Mouse (Mus musculus) midbrain, embryonic 11.5 days (tissue): ENCODE data around the gene Sucnr1. TPM values are rescaled to one million over a fixed set of nuclear protein-coding genes. Genes with fewer than 3 reads are reported as not detected.
"Not testable (repeated sequence)": the region's sequence is repeated elsewhere in the genome, so short reads cannot be mapped to it uniquely, and the experiment has no call there.

Experiments used
- ATAC-seq: fragments of 200-750 bp; cut with Nextera tagmentation; 2 replicates; pipeline ENCODE4 v1.8.0; 2017; ENCODE audit warnings: moderate TSS enrichment, moderate library complexity; ENCODE audit not compliant: low FRiP score
- DNase-seq: peaks from one replicate; pipeline ENCODE4 v3.0.0; 2015; ENCODE audit warnings: low spot score; ENCODE audit errors: missing footprints
- H3K27ac ChIP-seq: fragments of 300-500 bp; sonication (generic); 2 replicates; pipeline ENCODE4 v1.5.1; 2014; ENCODE audit warnings: low read depth, low read length
- H3K27me3 ChIP-seq: fragments of 300-500 bp; sonication (generic); 2 replicates; pipeline ENCODE4 v1.6.1; 2014; ENCODE audit warnings: mild to moderate bottlenecking, low read length, moderate library complexity, mixed read lengths; ENCODE audit not compliant: control insufficient read depth, insufficient read depth
- H3K36me3 ChIP-seq: fragments of 300-500 bp; sonication (generic); 2 replicates; pipeline ENCODE4 v1.6.1; 2014; ENCODE audit warnings: mild to moderate bottlenecking, low read length, moderate library complexity, mixed read lengths; ENCODE audit not compliant: control insufficient read depth, insufficient read depth
- H3K4me1 ChIP-seq: fragments of 300-500 bp; sonication (generic); 2 replicates; pipeline ENCODE4 v1.6.1; 2014; ENCODE audit warnings: low read length; ENCODE audit not compliant: control insufficient read depth, insufficient read depth
- H3K4me2 ChIP-seq: fragments of 300-500 bp; sonication (generic); 2 replicates; pipeline ENCODE4 v1.6.1; 2014; ENCODE audit warnings: mild to moderate bottlenecking, moderate library complexity
- H3K4me3 ChIP-seq: fragments of 300-500 bp; sonication (generic); 2 replicates; pipeline ENCODE4 v1.5.1; 2014; ENCODE audit warnings: low read depth, low read length
- H3K9ac ChIP-seq: fragments of 300-500 bp; sonication (generic); 2 replicates; pipeline ENCODE4 v1.6.1; 2014; ENCODE audit warnings: low read length
- H3K9me3 ChIP-seq: fragments of 300-500 bp; sonication (generic); 2 replicates; pipeline ENCODE4 v1.6.1; 2016; ENCODE audit warnings: low read length; ENCODE audit not compliant: control insufficient read depth
- WGBS: fragments of 180-500 bp; shearing (Covaris S2); extraction: QIAGEN DNeasy Blood & Tissue Kit; methylation state at CpG from one replicate; pipeline ENCODE4 v1.1.7; 2014; 5-methylcytosine and 5-hydroxymethylcytosine counted together
- polyA plus RNA-seq: library from polyadenylated mRNA; unstranded; fragments of >200 nt; fragmentation: Nextera tagmentation; extraction: Ambion mirVana; gene quantifications from 2 replicates; pipeline ENCODE4 v1.2.1, GENCODE M21; 2014

Gene Sucnr1
- polyA plus RNA-seq, 1 experiment from 2014 or later, result 0.14 TPM

DNA sequence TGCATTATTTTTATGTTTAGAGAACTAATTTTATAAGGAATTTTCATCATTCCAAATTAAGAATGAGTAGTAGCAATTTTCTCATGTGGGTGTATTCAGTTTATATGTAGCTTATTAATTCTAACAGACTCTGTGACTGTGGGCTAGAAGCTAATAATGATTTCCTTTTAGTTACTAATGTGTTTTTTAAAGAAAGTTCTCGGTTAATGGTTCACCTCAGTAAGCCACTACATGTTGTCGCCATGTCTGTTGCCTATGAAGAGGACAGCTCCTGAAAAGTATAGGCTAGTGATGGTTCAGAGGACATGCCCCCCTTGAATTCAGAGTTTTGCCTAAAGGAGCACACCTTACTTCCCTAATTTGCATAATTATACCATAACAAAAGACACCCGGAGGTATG, 1.1 kb downstream of the Sucnr1 start:
- H3K9me3 ChIP-seq, result no peaks in the 10 kb centered on the region
- no peaks in the 10 kb centered on the region for H3K4me1 ChIP-seq
- H3K27ac ChIP-seq, result no peak overlapping the region
- no peaks in the 10 kb centered on the region for H3K27me3 ChIP-seq
- DNase-seq, result no peak
- no peak overlapping the region for H3K9ac ChIP-seq
- no peak for ATAC-seq
- WGBS, result 93% methylated on average over 3 of the region's 3 CpGs
- no peak overlapping the region for H3K4me2 ChIP-seq
- H3K4me3 ChIP-seq, result no peak overlapping the region
- H3K36me3 ChIP-seq, result no peaks in the 10 kb centered on the region

DNA sequence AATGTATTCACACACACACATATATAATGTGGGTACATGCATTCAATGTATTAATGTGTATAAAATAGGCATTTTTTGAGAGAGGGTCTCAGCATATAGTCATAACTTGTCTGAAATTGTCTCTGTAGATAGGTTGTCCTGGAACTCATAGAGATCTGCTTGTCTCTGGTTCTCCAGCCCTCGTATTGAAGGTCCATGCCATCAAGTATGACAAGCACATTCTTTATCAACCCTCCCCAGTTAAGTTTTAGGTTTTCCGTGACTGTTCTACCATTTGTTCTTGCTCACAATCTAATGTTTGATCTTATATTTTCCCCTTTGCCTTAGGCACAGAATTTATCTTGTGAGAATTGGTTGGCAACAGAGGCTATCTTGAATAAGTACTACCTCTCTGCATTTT, 4.1 kb downstream of the Sucnr1 start:
- no peaks in the 10 kb centered on the region for H3K9me3 ChIP-seq
- no peak overlapping the region for H3K4me2 ChIP-seq
- ATAC-seq (no peak), DNase-seq (no peak)
- no peaks in the 10 kb centered on the region for H3K27me3 ChIP-seq
- no peaks in the 10 kb centered on the region for H3K36me3 ChIP-seq
- H3K4me1 ChIP-seq, result no peaks in the 10 kb centered on the region
- WGBS, result 89% methylated on average over 2 of the region's 2 CpGs
- H3K9ac ChIP-seq, result no peak overlapping the region
- no peak overlapping the region for H3K27ac ChIP-seq
- no peak overlapping the region for H3K4me3 ChIP-seq

DNA sequence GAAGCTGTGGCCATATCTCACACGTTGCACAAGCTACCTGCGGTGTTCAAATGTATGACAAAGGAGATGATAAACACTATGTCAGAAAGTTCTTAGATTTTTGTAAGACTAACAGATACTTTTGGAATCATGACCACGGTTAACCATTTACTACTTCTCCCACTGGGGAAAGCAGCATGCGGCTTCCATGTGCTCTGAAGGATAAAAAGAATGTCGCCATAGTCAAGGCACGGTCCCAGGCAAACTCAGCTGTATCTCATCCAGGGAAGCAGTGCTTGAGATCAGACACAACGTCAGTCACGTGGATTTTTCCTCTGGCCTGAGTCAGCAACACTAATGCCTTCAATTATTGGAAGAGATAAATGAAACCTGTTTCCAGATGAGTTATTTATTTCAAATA, 9.7 kb downstream of the Sucnr1 start:
- H3K36me3 ChIP-seq, result no peaks in the 10 kb centered on the region
- ATAC-seq (no peak), DNase-seq (no peak)
- WGBS, result 85% methylated on average over 8 of the region's 8 CpGs
- H3K27me3 ChIP-seq, result no peaks in the 10 kb centered on the region
- H3K4me1 ChIP-seq, result no peaks in the 10 kb centered on the region
- no peak overlapping the region for H3K4me2 ChIP-seq
- H3K4me3 ChIP-seq, result no peak overlapping the region
- H3K9ac ChIP-seq, result no peak overlapping the region
- H3K27ac ChIP-seq, result no peak overlapping the region
- no peaks in the 10 kb centered on the region for H3K9me3 ChIP-seq

DNA sequence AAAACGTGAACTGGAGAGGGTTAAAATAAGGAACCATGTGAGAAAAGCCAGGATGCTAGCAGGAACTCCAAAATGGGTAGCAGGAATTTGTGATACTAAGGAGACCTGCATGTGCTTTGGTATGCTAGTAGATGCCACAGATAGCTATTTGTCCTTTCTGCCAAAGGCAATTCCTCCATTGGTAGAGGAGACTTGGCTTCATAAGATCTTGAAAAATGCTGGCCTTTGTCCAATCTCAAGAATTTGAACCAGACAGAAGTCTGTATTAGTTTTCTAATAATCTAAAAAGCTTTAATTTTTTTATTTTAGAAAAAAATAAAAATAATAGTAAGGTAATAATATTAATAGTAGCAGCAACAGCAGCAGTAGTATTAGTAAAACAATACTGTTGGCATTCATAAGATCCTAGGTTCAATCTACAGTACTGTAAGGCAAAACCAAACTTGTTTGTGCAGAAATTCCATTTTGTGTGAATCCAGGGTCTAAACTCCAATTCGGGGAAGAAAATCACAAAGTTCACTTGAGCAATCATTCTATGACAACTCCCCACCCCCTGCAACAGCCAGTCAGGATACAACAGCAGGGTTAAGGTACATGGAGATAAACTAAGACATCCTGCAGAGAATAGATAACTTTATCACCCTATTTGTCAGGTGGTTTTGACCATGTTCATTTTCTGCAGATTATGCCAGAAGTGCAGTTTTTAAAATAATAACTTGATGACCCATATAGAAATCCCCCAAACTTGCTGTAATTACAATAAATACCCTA, 12.9 kb downstream of the Sucnr1 start:
- no peaks in the 10 kb centered on the region for H3K27me3 ChIP-seq
- H3K9ac ChIP-seq, result no peak overlapping the region
- H3K9me3 ChIP-seq, result no peaks in the 10 kb centered on the region
- 77% methylated on average over 2 of the region's 2 CpGs for WGBS
- no peaks in the 10 kb centered on the region for H3K4me1 ChIP-seq
- no peak overlapping the region for H3K4me2 ChIP-seq
- DNase-seq (no peak), ATAC-seq (no peak)
- no peaks in the 10 kb centered on the region for H3K36me3 ChIP-seq
- no peak overlapping the region for H3K4me3 ChIP-seq
- no peak overlapping the region for H3K27ac ChIP-seq

DNA sequence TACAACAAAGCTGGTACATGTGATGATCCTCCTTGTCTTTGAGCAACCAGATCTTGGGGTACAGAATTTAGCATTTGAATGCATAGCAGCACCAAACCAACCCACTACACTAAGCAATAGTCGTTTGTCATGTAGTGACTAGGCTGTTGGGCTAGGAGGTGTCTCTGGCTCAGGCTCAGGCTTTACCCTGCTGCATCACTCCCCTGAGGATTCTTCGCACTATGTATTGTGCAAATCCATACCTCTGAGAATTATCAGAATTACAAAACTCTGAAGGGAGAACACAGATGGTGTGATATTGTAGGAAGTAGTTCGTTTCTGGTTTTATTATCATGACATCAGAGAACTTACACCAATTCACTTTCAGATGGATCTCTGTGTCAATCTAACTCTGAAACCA, 15.3 kb downstream of the Sucnr1 start:
- H3K27ac ChIP-seq, result no peak overlapping the region
- no peak for DNase-seq
- H3K4me1 ChIP-seq, result no peaks in the 10 kb centered on the region
- H3K9ac ChIP-seq, result no peak overlapping the region
- ATAC-seq, result no peak
- H3K9me3 ChIP-seq, result no peaks in the 10 kb centered on the region
- no peak overlapping the region for H3K4me3 ChIP-seq
- H3K4me2 ChIP-seq, result no peak overlapping the region
- no peaks in the 10 kb centered on the region for H3K36me3 ChIP-seq
- no peaks in the 10 kb centered on the region for H3K27me3 ChIP-seq
- WGBS, result 83% methylated on average over 3 of the region's 3 CpGs

DNA sequence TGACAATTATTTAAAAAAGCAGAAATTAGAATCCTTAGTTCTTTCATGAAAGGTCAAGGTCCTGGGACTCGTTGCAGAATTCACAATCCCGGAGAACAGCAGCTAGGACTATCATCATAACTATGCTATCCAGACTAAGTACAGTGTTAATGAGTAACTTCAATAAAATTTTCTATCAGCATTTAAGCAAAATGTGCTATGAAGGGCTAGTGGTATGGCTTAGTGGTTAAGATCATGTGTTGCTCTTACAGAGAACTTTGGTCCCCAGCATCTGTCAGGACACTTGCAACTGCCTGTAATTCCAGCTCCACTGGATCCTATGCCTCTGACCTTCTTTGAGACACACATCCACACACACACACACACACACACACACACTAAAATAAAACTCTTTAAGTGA, 15.8 kb downstream of the Sucnr1 start:
- Histone ChIP-seq H3K4me1 (no peaks in the 10 kb centered on the region), H3K9ac (no peak overlapping the region), H3K4me2 (no peak overlapping the region), H3K9me3 (no peaks in the 10 kb centered on the region), H3K27ac (no peak overlapping the region), H3K36me3 (no peaks in the 10 kb centered on the region), H3K4me3 (no peak overlapping the region), H3K27me3 (no peaks in the 10 kb centered on the region)
- DNase-seq (no peak), ATAC-seq (no peak)
- 89% methylated on average over 2 of the region's 2 CpGs for WGBS

DNA sequence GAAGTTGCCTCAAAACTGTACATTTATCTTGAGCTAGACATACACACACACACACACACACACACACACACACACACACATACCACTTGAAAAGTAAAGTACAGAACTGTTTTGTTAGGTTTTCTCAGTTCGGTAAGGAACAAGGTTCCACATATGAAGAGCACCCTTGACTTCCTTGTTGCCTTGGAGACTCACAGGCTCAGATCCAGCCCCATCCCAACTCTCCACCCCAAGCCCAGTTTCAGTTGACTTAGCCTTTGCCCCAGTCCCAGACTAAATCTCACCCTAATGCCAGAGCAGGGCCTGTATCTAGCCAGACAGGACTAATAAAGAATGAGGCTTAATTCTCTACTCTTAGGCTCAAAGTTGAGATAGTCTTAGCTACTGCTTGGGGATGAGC, 16.9 kb downstream of the Sucnr1 start:
- no peak for DNase-seq
- no peak overlapping the region for H3K4me2 ChIP-seq
- no peak for ATAC-seq
- H3K27ac ChIP-seq, result no peak overlapping the region
- no peaks in the 10 kb centered on the region for H3K9me3 ChIP-seq
- 95% methylated on average over 1 of the region's 1 CpGs for WGBS
- H3K4me1 ChIP-seq, result no peaks in the 10 kb centered on the region
- no peak overlapping the region for H3K9ac ChIP-seq
- H3K4me3 ChIP-seq, result no peak overlapping the region
- no peaks in the 10 kb centered on the region for H3K27me3 ChIP-seq
- H3K36me3 ChIP-seq, result no peaks in the 10 kb centered on the region

DNA sequence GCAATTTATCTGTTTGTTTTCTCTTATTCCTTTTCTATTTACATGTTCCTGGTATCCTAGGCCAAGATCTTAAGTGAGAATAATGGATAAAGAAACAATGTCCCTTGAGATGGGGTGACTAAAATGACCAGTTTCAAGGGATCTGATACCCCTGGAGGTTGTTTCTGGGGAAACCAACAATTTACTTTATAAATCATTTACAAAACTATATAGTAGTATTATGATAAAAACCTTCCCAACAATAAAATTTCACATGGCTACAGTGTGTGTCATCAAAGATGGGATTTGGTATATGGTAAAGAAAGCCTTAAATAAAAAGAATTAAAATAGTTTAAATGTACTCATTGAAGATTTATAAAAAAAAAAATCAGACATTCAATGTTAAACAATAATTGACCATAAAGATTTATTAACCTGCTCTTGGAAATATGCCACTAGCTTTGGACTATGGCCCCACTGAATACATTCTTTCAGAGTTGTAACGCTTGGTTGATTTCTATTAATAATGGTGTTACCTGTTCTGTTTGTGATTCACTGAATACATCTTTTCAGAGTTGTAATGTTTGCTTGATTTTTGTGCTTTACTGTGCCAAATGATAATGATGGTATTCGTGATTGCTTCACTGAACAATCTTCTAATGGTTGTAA, 22.9 kb downstream of the Sucnr1 start:
- ATAC-seq (no peak), DNase-seq (no peak)
- 85% methylated on average over 2 of the region's 2 CpGs for whole genome bisulfite sequencing
- no peak overlapping the region for H3K4me2 ChIP-seq
- H3K4me3 ChIP-seq, result no peak overlapping the region
- no peak overlapping the region for H3K27ac ChIP-seq
- no peak overlapping the region for H3K9ac ChIP-seq
- H3K4me1 ChIP-seq, result no peaks in the 10 kb centered on the region
- no peaks in the 10 kb centered on the region for H3K27me3 ChIP-seq
- H3K36me3 ChIP-seq, result no peaks in the 10 kb centered on the region
- H3K9me3 ChIP-seq, result no peaks in the 10 kb centered on the region

DNA sequence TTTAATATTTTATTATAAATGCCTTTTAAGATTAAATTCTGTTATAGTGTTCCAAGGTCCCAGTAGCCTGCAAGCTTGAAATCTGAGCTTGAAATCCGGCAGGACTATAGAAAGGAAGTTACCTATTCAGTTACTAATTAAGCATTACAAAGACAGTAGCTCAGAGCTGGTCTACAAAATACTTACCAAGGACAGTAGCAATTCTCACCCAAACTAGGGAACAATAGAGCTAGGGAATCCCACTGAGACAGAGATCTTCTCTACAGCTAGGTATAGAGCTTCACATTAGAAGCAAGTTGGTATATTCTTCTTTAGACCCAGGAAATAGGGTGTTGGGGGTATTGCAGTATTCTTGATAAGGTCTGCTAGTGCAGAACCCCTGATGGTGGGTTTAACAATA, 24.8 kb downstream of the Sucnr1 start:
- not testable (repeated sequence) for H3K4me1 ChIP-seq, H3K4me3 ChIP-seq, H3K9ac ChIP-seq, H3K9me3 ChIP-seq, H3K4me2 ChIP-seq, DNase-seq, ATAC-seq, H3K27ac ChIP-seq, H3K36me3 ChIP-seq, H3K27me3 ChIP-seq
- 71% methylated on average over 1 of the region's 1 CpGs for WGBS
